Mouse (Mus musculus) forebrain, embryonic 10.5 days (tissue): ENCODE results near the gene Aknad1. TPM values are rescaled to one million over a fixed set of nuclear protein-coding genes. Genes with fewer than 3 reads are reported as not detected.
A peak's percentile ranks its signal among the peaks of the same experiment; 100 is the strongest.

ENCODE experiments used
- DNase-seq: peaks from one replicate; pipeline ENCODE4 v3.0.0-alpha.2; 2017; ENCODE audit warnings: low spot score; ENCODE audit errors: extremely low spot score
- H3K27ac ChIP-seq: fragments of 300-500 bp; sonication (generic); 2 replicates; pipeline ENCODE4 v1.5.1; 2016; ENCODE audit warnings: mild to moderate bottlenecking
- H3K27me3 ChIP-seq: fragments of 300-500 bp; sonication (generic); 2 replicates; pipeline ENCODE4 v1.6.1; 2016; ENCODE audit warnings: mild to moderate bottlenecking; ENCODE audit not compliant: poor library complexity, severe bottlenecking
- H3K36me3 ChIP-seq: fragments of 300-500 bp; sonication (generic); replicated peaks from 2 replicates; pipeline ENCODE4 v1.6.1; 2016; ENCODE audit warnings: mild to moderate bottlenecking, moderate library complexity
- H3K4me1 ChIP-seq: fragments of 300-500 bp; sonication (generic); 2 replicates; pipeline ENCODE4 v1.6.1; 2016
- H3K4me3 ChIP-seq: fragments of 300-500 bp; sonication (generic); 2 replicates; pipeline ENCODE4 v1.5.1; 2016; ENCODE audit warnings: mild to moderate bottlenecking, moderate library complexity
- H3K9me3 ChIP-seq: fragments of 300-500 bp; sonication (generic); 2 replicates; pipeline ENCODE4 v1.6.1; 2016; ENCODE audit warnings: mild to moderate bottlenecking, moderate library complexity
- WGBS: fragments of 180-500 bp; shearing (Covaris S2); methylation state at CpG from one replicate; pipeline ENCODE4 v1.1.7; 2016; 5-methylcytosine and 5-hydroxymethylcytosine counted together
- polyA plus RNA-seq: library from polyadenylated mRNA; unstranded; fragments of >200 nt; fragmentation: Nextera tagmentation; extraction: Ambion mirVana; gene quantifications from 2 replicates; pipeline ENCODE4 v1.2.1, GENCODE M21; 2016

Gene Aknad1
- polyA plus RNA-seq, 1 experiment from 2014 or later = not detected

GRCm38 (mm10) chr3:108756131-108756530, 16.7 kb downstream of the Aknad1 start:
- Histone ChIP-seq H3K27me3 (no peaks in the 10 kb centered on the region), H3K9me3 (no peaks in the 10 kb centered on the region), H3K4me1 (0 out of 2 replicates have a peak, but pooled peaks cover 5% of the 10 kb centered on the region), H3K27ac (no peak overlapping the region), H3K36me3 (no peaks in the 10 kb centered on the region), H3K4me3 (no peak overlapping the region)
- WGBS = 77% methylated on average over 1 of the region's 1 CpGs
- no peak for DNase-seq

GRCm38 (mm10) chr3:108757570-108757969, 18.1 kb downstream of the Aknad1 start:
- DNase-seq = no peak
- H3K4me1 ChIP-seq = 0 out of 2 replicates have a peak, but pooled peaks cover 5% of the 10 kb centered on the region
- H3K9me3 ChIP-seq = no peaks in the 10 kb centered on the region
- H3K4me3 ChIP-seq = no peak overlapping the region
- H3K27me3 ChIP-seq = no peaks in the 10 kb centered on the region
- no peaks in the 10 kb centered on the region for H3K36me3 ChIP-seq
- WGBS = 82% methylated on average over 9 of the region's 9 CpGs
- no peak overlapping the region for H3K27ac ChIP-seq

GRCm38 (mm10) chr3:108759566-108760420, 20.3 kb downstream of the Aknad1 start:
- no peak for DNase-seq
- 91% methylated on average over 11 of the region's 11 CpGs for WGBS

GRCm38 (mm10) chr3:108762597-108763111, 23.2 kb downstream of the Aknad1 start:
- DNase-seq = no peak
- H3K36me3 ChIP-seq = no peaks in the 10 kb centered on the region
- WGBS = 89% methylated on average over 7 of the region's 7 CpGs

More at GRCm38 (mm10) chr3:108759566-108760420, 20.3 kb downstream of the Aknad1 start:
- H3K36me3 ChIP-seq = no peaks in the 10 kb centered on the region
- H3K27me3 ChIP-seq = no peaks in the 10 kb centered on the region
- H3K4me1 ChIP-seq = peaks cover 5% of the 10 kb centered on the region; the same call in 1 of the 2 replicates
- H3K9me3 ChIP-seq = no peaks in the 10 kb centered on the region
- no peak overlapping the region for H3K4me3 ChIP-seq
- H3K27ac ChIP-seq = no peak overlapping the region

GRCm38 (mm10) chr3:108763691-108764090, 24.2 kb downstream of the Aknad1 start:
- 83% methylated on average over 2 of the region's 2 CpGs for WGBS
- DNase-seq = no peak
- Histone ChIP-seq H3K4me1 (peaks cover 4% of the 10 kb centered on the region), H3K36me3 (no peaks in the 10 kb centered on the region), H3K4me3 (no peak overlapping the region), H3K27ac (no peak overlapping the region), H3K27me3 (no peaks in the 10 kb centered on the region), H3K9me3 (no peaks in the 10 kb centered on the region)

More at GRCm38 (mm10) chr3:108762597-108763111, 23.2 kb downstream of the Aknad1 start:
- Histone ChIP-seq H3K9me3 (no peaks in the 10 kb centered on the region), H3K4me1 (peaks cover 8% of the 10 kb centered on the region), H3K27ac (no peak overlapping the region), H3K4me3 (no peak overlapping the region), H3K27me3 (no peaks in the 10 kb centered on the region)

GRCm38 (mm10) chr3:108764976-108765375, 25.5 kb downstream of the Aknad1 start:
- H3K9me3 ChIP-seq = no peaks in the 10 kb centered on the region
- 81% methylated on average over 7 of the region's 7 CpGs for WGBS
- H3K4me3 ChIP-seq = no peak overlapping the region
- peaks cover 4% of the 10 kb centered on the region for H3K4me1 ChIP-seq
- H3K27ac ChIP-seq = no peak overlapping the region; the same call in 1 of the 2 replicates
- H3K36me3 ChIP-seq = no peaks in the 10 kb centered on the region
- H3K27me3 ChIP-seq = no peaks in the 10 kb centered on the region
- DNase-seq = no peak

- 91% methylated on average over 7 of the region's 7 CpGs for WGBS
- H3K4me1 ChIP-seq = peaks cover 4% of the 10 kb centered on the region
- no peak overlapping the region for H3K4me3 ChIP-seq
- H3K27ac ChIP-seq = no peak overlapping the region; the same call in 1 of the 2 replicates
- no peaks in the 10 kb centered on the region for H3K27me3 ChIP-seq
- no peaks in the 10 kb centered on the region for H3K9me3 ChIP-seq
- H3K36me3 ChIP-seq = no peaks in the 10 kb centered on the region
- DNase-seq = no peak
Measured at GRCm38 (mm10) chr3:108765476-108765875, 26.0 kb downstream of the Aknad1 start.

- H3K4me3 ChIP-seq = no peak overlapping the region
- no peaks in the 10 kb centered on the region for H3K9me3 ChIP-seq
- 91% methylated on average over 7 of the region's 7 CpGs for WGBS
- DNase-seq = no peak
- no peaks in the 10 kb centered on the region for H3K36me3 ChIP-seq
- H3K27me3 ChIP-seq = no peaks in the 10 kb centered on the region
- no peak overlapping the region for H3K27ac ChIP-seq
- peaks cover 7% of the 10 kb centered on the region for H3K4me1 ChIP-seq
Measured at GRCm38 (mm10) chr3:108766943-108767342, 27.5 kb downstream of the Aknad1 start.

- WGBS = 90% methylated on average over 10 of the region's 10 CpGs
- no peak overlapping the region for H3K27ac ChIP-seq
- H3K4me1 ChIP-seq = peaks cover 7% of the 10 kb centered on the region
- DNase-seq = no peak
- no peaks in the 10 kb centered on the region for H3K36me3 ChIP-seq
- no peaks in the 10 kb centered on the region for H3K27me3 ChIP-seq
- no peak overlapping the region for H3K4me3 ChIP-seq
- no peaks in the 10 kb centered on the region for H3K9me3 ChIP-seq
Measured at GRCm38 (mm10) chr3:108767416-108767815, 28.0 kb downstream of the Aknad1 start.

- H3K27ac ChIP-seq = no peak overlapping the region
- DNase-seq = no peak
- 90% methylated on average over 6 of the region's 6 CpGs for WGBS
- H3K36me3 ChIP-seq = no peaks in the 10 kb centered on the region
- no peaks in the 10 kb centered on the region for H3K27me3 ChIP-seq
- no peaks in the 10 kb centered on the region for H3K9me3 ChIP-seq
- H3K4me3 ChIP-seq = no peak overlapping the region
- peaks cover 7% of the 10 kb centered on the region for H3K4me1 ChIP-seq
Measured at GRCm38 (mm10) chr3:108769547-108769946, 30.1 kb downstream of the Aknad1 start.

- no peak overlapping the region for H3K4me3 ChIP-seq
- no peaks in the 10 kb centered on the region for H3K36me3 ChIP-seq
- DNase-seq = peak; percentile 51
- no peaks in the 10 kb centered on the region for H3K9me3 ChIP-seq
- 0 out of 2 replicates have a peak, but pooled peaks cover 3% of the 10 kb centered on the region for H3K4me1 ChIP-seq
- H3K27ac ChIP-seq = no peak overlapping the region
- 58% methylated on average over 6 of the region's 6 CpGs for WGBS
- H3K27me3 ChIP-seq = no peaks in the 10 kb centered on the region
Measured at GRCm38 (mm10) chr3:108770725-108771368, 31.4 kb downstream of the Aknad1 start.

GRCm38 (mm10) chr3:108772211-108772610, 32.8 kb downstream of the Aknad1 start:
- no peaks in the 10 kb centered on the region for H3K36me3 ChIP-seq
- no peak for DNase-seq
- no peak overlapping the region for H3K4me3 ChIP-seq
- H3K9me3 ChIP-seq = no peaks in the 10 kb centered on the region
- 0 out of 2 replicates have a peak, but pooled peaks cover 3% of the 10 kb centered on the region for H3K4me1 ChIP-seq
- WGBS = 89% methylated on average over 13 of the region's 13 CpGs
- H3K27ac ChIP-seq = no peak overlapping the region
- H3K27me3 ChIP-seq = no peaks in the 10 kb centered on the region

- Histone ChIP-seq H3K36me3 (no peaks in the 10 kb centered on the region), H3K4me3 (no peak overlapping the region), H3K27me3 (no peaks in the 10 kb centered on the region), H3K27ac (no peak overlapping the region), H3K9me3 (no peaks in the 10 kb centered on the region), H3K4me1 (0 out of 2 replicates have a peak, but pooled peaks cover 3% of the 10 kb centered on the region)
- 90% methylated on average over 3 of the region's 3 CpGs for WGBS
- DNase-seq = no peak
Measured at GRCm38 (mm10) chr3:108772811-108773210, 33.4 kb downstream of the Aknad1 start.
